Mouse (Mus musculus) midbrain, embryonic 16.5 days (tissue): ENCODE measurements around the gene Fut2. TPM values are rescaled to one million over a fixed set of nuclear protein-coding genes. Genes with fewer than 3 reads are reported as not detected.
A peak's percentile ranks its signal among the peaks of the same experiment; 100 is the strongest.

ENCODE experiments used
- ATAC-seq: fragments of 200-750 bp; cut with Nextera tagmentation; 2 replicates; pipeline ENCODE4 v1.8.0; 2017; ENCODE audit warnings: moderate TSS enrichment
- H3K27ac ChIP-seq: fragments of 300-500 bp; sonication (generic); 2 replicates; pipeline ENCODE4 v1.5.1; 2014; ENCODE audit warnings: mild to moderate bottlenecking, low read length, mixed read lengths
- H3K27me3 ChIP-seq: fragments of 300-500 bp; sonication (generic); 2 replicates; pipeline ENCODE4 v1.6.1; 2014; ENCODE audit warnings: low read depth, low read length, mixed read lengths; ENCODE audit not compliant: control insufficient read depth, insufficient read depth
- H3K36me3 ChIP-seq: fragments of 300-500 bp; sonication (generic); 2 replicates; pipeline ENCODE4 v1.6.1; 2014; ENCODE audit warnings: mild to moderate bottlenecking, low read length, moderate library complexity, mixed read lengths; ENCODE audit not compliant: control insufficient read depth, insufficient read depth
- H3K4me1 ChIP-seq: fragments of 300-500 bp; sonication (generic); 2 replicates; pipeline ENCODE4 v1.6.1; 2014; ENCODE audit warnings: mild to moderate bottlenecking, low read length, mixed read lengths; ENCODE audit not compliant: control insufficient read depth, insufficient read depth
- H3K4me2 ChIP-seq: fragments of 300-500 bp; sonication (generic); 2 replicates; pipeline ENCODE4 v1.6.1; 2014; ENCODE audit warnings: mild to moderate bottlenecking, low read length, mixed read lengths
- H3K4me3 ChIP-seq: fragments of 300-500 bp; sonication (generic); 2 replicates; pipeline ENCODE4 v1.5.1; 2014; ENCODE audit warnings: low read depth, mild to moderate bottlenecking, low read length, moderate library complexity, mixed read lengths
- H3K9ac ChIP-seq: fragments of 300-500 bp; sonication (generic); 2 replicates; pipeline ENCODE4 v1.6.1; 2014; ENCODE audit warnings: low read depth, low read length, mixed read lengths
- H3K9me3 ChIP-seq: fragments of 300-500 bp; sonication (generic); replicated peaks from 2 replicates; pipeline ENCODE4 v1.6.1; 2014; ENCODE audit warnings: mild to moderate bottlenecking, low read length, mixed read lengths; ENCODE audit not compliant: control insufficient read depth, poor library complexity, severe bottlenecking
- WGBS: fragments of 180-500 bp; shearing (Covaris S2); extraction: QIAGEN DNeasy Blood & Tissue Kit; methylation state at CpG from one replicate; pipeline ENCODE4 v1.1.7; 2014; 5-methylcytosine and 5-hydroxymethylcytosine counted together
- polyA plus RNA-seq: library from polyadenylated mRNA; unstranded; fragments of >200 nt; fragmentation: Nextera tagmentation; extraction: Ambion mirVana; gene quantifications from 2 replicates; pipeline ENCODE4 v1.2.1, GENCODE M21; 2015

Fut2 gene
- polyA plus RNA-seq, 1 experiment from 2014 or later: 0.16 TPM

DNA sequence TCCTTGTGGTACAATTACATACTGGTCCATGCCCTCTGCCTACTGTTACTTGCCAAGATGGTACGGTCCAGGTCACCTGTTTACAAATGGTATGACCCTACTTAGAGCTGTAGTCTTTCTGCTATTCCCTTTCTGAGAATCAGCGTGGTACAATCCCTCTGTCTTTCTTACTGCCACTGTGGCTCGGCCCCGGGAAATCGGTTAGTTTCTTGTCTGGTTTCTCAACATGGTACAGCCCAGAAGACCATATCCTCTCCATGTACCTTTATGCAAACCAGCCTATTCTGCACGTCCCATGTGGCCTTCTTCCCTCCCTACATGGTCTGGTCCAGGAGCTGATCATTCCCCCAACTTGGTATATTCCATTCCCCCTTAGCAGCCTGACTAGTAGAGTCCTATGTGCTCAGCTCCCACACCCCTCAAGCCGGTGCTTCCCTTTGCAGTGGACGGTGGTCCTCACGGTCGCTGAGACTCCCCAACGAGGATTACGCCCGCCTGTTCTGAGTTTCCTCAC lies 37.9 kb upstream of the Fut2 start:
- under 1% methylated on average over 13 of the region's 13 CpGs for WGBS
- peak; percentile 61 for ATAC-seq
- no peaks in the 10 kb centered on the region for H3K27me3 ChIP-seq
- no peaks in the 10 kb centered on the region for H3K36me3 ChIP-seq
- peak overlapping the region; percentile 86 for H3K27ac ChIP-seq
- H3K9me3 ChIP-seq: no peaks in the 10 kb centered on the region
- H3K4me2 ChIP-seq: peak overlapping the region; percentile 98
- H3K4me1 ChIP-seq: peaks cover 67% of the 10 kb centered on the region
- H3K4me3 ChIP-seq: peak overlapping the region; percentile 62
- peak overlapping the region; percentile 62 for H3K9ac ChIP-seq

GRCm38 (mm10) chr7:45703521-45704033 lies 37.4 kb upstream of the Fut2 start:
- Histone ChIP-seq H3K4me1 (peaks cover 63% of the 10 kb centered on the region), H3K27ac (peak overlapping the region; percentile 86), H3K4me3 (peak overlapping the region; percentile 62), H3K4me2 (peak overlapping the region; percentile 98), H3K36me3 (no peaks in the 10 kb centered on the region), H3K27me3 (0 out of 2 replicates have a peak, but pooled peaks cover under 1% of the 10 kb centered on the region), H3K9me3 (no peaks in the 10 kb centered on the region), H3K9ac (peak overlapping the region; percentile 62)
- WGBS: 30% methylated on average over 12 of the region's 12 CpGs
- no peak; the same call in 1 of the 2 replicates for ATAC-seq

DNA sequence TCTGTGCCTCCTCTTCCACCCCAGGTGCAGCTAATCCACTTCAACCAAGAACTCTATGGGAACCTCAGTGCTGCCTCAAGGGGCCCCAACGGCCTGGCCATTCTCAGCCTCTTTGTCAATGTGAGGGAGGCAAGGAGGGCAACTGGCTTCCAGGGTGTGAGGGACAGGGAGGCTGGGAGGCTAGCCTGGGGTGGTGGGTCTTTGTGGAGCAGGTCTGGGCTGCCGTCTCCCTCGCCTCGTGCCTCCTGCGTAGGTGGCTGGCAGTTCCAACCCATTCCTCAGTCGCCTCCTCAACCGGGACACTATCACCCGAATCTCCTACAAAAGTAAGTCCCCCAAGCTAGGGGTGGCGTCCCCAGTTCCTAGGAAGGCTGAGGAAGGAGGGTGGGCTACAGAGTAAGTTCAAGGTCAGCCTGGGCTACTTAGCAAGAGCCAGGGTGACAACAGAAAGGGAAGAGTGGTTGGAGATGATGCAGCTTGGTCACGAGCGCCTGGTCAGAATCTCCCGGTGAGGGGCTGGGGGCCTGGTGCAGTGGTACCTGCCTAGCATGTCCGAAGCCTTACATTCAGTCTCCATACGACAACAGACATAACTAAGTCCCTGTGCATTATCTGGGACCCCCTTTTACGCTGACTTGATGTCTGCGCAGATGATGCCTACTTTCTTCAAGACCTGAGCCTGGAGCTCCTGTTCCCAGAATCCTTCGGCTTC lies 36.8 kb upstream of the Fut2 start:
- H3K27ac ChIP-seq: peak overlapping the region; percentile 86
- no peak for ATAC-seq
- H3K36me3 ChIP-seq: no peaks in the 10 kb centered on the region
- no peaks in the 10 kb centered on the region for H3K9me3 ChIP-seq
- H3K9ac ChIP-seq: peak overlapping the region; percentile 62
- WGBS: 90% methylated on average over 17 of the region's 17 CpGs
- peaks cover 61% of the 10 kb centered on the region for H3K4me1 ChIP-seq
- peak overlapping the region; percentile 62 for H3K4me3 ChIP-seq
- peak overlapping the region; percentile 98 for H3K4me2 ChIP-seq
- peaks cover 3% of the 10 kb centered on the region; the same call in 1 of the 2 replicates for H3K27me3 ChIP-seq

DNA sequence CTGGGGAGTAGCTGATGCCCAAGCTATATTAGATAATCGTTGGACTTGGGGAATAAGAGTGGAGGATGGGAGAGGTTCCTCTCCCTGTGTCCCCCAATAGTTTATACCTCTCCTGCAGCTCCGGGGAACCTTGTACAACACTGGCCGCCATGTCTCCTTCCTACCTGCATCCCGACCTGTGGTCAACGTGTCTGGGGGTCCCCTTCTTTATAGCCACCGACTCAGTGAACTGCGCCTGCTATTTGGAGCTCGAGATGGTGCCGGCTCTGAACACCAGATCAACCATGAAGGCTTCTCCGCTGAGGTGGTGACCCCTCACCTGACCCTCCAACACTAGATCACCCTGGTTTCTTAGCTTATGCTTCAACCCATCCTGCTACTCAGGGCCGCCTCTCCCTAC lies 36.1 kb upstream of the Fut2 start:
- WGBS: 94% methylated on average over 11 of the region's 11 CpGs
- Histone ChIP-seq H3K4me2 (no peak overlapping the region; the same call in 1 of the 2 replicates), H3K36me3 (no peaks in the 10 kb centered on the region), H3K27ac (no peak overlapping the region), H3K4me1 (peaks cover 55% of the 10 kb centered on the region), H3K9me3 (no peaks in the 10 kb centered on the region), H3K27me3 (peaks cover 3% of the 10 kb centered on the region; the same call in 1 of the 2 replicates), H3K9ac (no peak overlapping the region; the same call in 1 of the 2 replicates), H3K4me3 (no peak overlapping the region)
- ATAC-seq: no peak

DNA sequence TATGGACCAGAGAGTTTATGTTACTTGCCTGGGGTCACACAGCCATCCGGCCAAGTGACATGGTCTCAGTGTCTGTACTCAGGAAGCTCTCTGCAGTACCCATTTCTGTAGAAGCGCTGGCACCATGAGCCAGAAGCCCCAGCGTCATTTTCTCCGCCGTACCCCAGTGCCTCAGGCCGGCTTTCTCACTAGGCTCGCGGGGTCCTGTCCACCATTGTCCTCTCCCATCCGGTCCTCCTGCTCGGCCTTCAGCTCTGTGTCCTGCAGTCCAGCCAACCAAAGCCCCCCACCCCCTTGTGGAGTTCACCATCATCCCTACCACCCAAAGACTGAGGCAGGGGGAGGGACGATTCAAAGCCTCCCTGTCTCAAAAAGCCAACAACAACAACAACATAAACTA lies 35.4 kb upstream of the Fut2 start:
- Histone ChIP-seq H3K27ac (no peak overlapping the region), H3K9me3 (no peaks in the 10 kb centered on the region), H3K4me1 (peaks cover 50% of the 10 kb centered on the region), H3K9ac (no peak overlapping the region), H3K36me3 (no peaks in the 10 kb centered on the region), H3K4me3 (no peak overlapping the region; the same call in 1 of the 2 replicates), H3K27me3 (peaks cover 3% of the 10 kb centered on the region; the same call in 1 of the 2 replicates), H3K4me2 (peak overlapping the region; percentile 81)
- WGBS: 83% methylated on average over 11 of the region's 11 CpGs
- no peak for ATAC-seq

GRCm38 (mm10) chr7:45701072-45701471 lies 34.9 kb upstream of the Fut2 start:
- H3K27me3 ChIP-seq: peaks cover 3% of the 10 kb centered on the region; the same call in 1 of the 2 replicates
- no peaks in the 10 kb centered on the region for H3K36me3 ChIP-seq
- WGBS: 26% methylated on average over 11 of the region's 11 CpGs
- no peaks in the 10 kb centered on the region for H3K9me3 ChIP-seq
- H3K9ac ChIP-seq: peak overlapping the region; percentile 58
- peak overlapping the region; percentile 87 for H3K27ac ChIP-seq
- peak overlapping the region; percentile 59 for H3K4me3 ChIP-seq
- no peak for ATAC-seq
- H3K4me1 ChIP-seq: peaks cover 45% of the 10 kb centered on the region
- H3K4me2 ChIP-seq: peak overlapping the region; percentile 81

DNA sequence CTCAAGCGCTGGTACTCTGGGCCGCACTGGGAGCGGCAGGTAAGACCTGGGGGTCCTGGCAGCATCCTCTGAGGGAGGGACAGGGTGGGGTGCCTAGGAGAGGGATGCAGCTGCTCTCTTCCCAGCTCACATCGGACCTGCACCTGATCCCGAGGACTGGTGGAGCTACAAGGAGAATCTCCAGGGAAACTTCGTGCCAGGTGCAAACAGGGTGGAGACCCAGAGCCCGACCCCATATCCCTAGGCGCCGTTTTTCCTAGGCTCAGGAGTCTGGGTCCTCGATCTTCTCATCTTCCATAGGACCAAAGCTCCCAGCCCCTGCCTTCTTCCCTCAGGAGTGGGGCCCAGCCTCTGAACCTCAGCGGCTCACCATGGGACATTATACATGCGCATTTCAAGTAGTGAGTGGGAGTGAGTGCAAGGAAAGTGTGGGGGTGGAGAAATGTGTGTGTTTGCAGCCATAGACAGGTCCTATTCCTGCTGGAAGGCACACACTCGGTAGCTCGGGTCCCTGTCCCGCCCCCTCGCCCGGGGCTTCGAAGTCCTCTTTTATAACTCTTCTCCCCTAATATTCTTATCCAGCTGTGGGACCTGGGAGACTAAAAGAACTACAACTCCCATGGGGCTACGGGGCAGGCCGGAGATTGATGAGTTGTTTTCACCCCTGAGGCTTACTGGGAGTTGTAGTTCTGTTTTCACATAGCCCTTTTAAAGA lies 34.3 kb upstream of the Fut2 start:
- peak overlapping the region; percentile 87 for H3K27ac ChIP-seq
- peaks cover 3% of the 10 kb centered on the region; the same call in 1 of the 2 replicates for H3K27me3 ChIP-seq
- under 1% methylated on average over 19 of the region's 20 CpGs for WGBS
- peak overlapping the region; percentile 81 for H3K4me2 ChIP-seq
- no peaks in the 10 kb centered on the region for H3K36me3 ChIP-seq
- peak overlapping the region; percentile 59 for H3K4me3 ChIP-seq
- H3K9me3 ChIP-seq: no peaks in the 10 kb centered on the region
- H3K4me1 ChIP-seq: peaks cover 38% of the 10 kb centered on the region
- peak overlapping the region; percentile 78 for H3K9ac ChIP-seq
- peak; percentile 4; the same call in 1 of the 2 replicates for ATAC-seq

DNA sequence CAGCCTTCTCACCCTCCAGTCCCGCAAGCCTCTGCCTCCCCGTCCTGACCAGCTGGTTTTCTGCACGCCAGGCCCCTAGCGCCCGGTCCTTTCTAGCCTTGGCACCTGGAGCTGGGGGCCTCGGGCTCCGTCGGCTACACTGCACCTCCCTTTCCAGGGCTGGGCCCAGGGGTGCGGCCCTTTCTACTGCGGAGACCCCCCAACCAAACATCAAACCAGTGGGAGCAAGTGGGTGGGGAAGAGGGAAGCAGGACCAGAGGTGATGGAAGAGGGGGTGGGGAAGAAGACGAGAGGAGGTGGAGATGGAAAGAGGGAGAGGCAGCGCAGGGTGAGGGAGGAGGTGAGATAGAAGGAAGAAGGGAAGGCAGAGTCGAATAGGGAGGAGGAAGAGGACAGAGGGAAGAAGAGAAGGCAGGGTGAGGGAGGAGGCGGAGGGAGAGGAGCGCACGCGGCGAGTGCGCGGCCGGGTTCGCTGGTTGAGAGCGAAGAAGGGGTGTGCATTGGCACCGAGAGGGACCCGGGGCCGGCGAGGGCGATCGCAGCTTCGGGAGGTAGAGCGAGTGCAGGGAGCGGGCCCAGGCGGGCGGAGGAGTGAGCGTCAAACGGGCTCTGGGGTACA lies 33.4 kb upstream of the Fut2 start, which contains the start of gene Car11:
TSS of gene Car11 (plus strand) at position 321 of the 619 bp plus-strand sequence.
- H3K4me1 ChIP-seq: peaks cover 36% of the 10 kb centered on the region
- peak within 1 kb of the TSS; percentile 87 for H3K27ac ChIP-seq
- H3K4me2 ChIP-seq: peak within 1 kb of the TSS; percentile 81
- WGBS: 1% methylated on average over 34 of the region's 36 CpGs
- H3K36me3 ChIP-seq: no peaks in the 10 kb centered on the region
- no peaks in the 10 kb centered on the region for H3K9me3 ChIP-seq
- peak within 1 kb of the TSS; percentile 78 for H3K9ac ChIP-seq
- peak within 1 kb of the TSS; percentile 59 for H3K4me3 ChIP-seq
- peaks cover 3% of the 10 kb centered on the region; the same call in 1 of the 2 replicates for H3K27me3 ChIP-seq
- peak; percentile 9 for ATAC-seq
